Mouse (Mus musculus) thymus, postnatal 36 days (tissue): ENCODE data around the gene Slc10a7.

Experiments
- DNase-seq, 2 experiments: peaks; one replicate each; pipeline ENCODE4 v3.0.0; 2022; ENCODE audit warnings: mixed read lengths in 2 of 2

Gene Slc10a7

GRCm38 (mm10) chr8:78741965-78742364 lies 232.8 kb downstream of the Slc10a7 start:
- no peak for DNase-seq

- no peak for DNase-seq
These were observed 233.3 kb downstream of the Slc10a7 start for GRCm38 (mm10) chr8:78742453-78742852.

- no peak for DNase-seq
These were observed 237.9 kb downstream of the Slc10a7 start for GRCm38 (mm10) chr8:78747052-78747451.

- no peak for DNase-seq
These were observed 239.6 kb downstream of the Slc10a7 start for GRCm38 (mm10) chr8:78748701-78749100.

GRCm38 (mm10) chr8:78749861-78750825 lies 241.0 kb downstream of the Slc10a7 start:
- DNase-seq: no peak

GRCm38 (mm10) chr8:78751151-78751550 lies 242.0 kb downstream of the Slc10a7 start:
- DNase-seq: no peak

GRCm38 (mm10) chr8:78754986-78755385 lies 245.8 kb downstream of the Slc10a7 start:
- DNase-seq: no peak

GRCm38 (mm10) chr8:78759139-78759538 lies 250.0 kb downstream of the Slc10a7 start:
- DNase-seq: no peak

GRCm38 (mm10) chr8:78764976-78765375 lies 255.8 kb downstream of the Slc10a7 start:
- DNase-seq: no peak

GRCm38 (mm10) chr8:78765556-78765955 lies 256.4 kb downstream of the Slc10a7 start:
- DNase-seq: no peak

- DNase-seq: no peak
These were observed 261.4 kb downstream of the Slc10a7 start for GRCm38 (mm10) chr8:78770584-78770983.

- no peak for DNase-seq
These were observed 262.1 kb downstream of the Slc10a7 start for GRCm38 (mm10) chr8:78771256-78771655.

- no peak for DNase-seq
These were observed 267.7 kb downstream of the Slc10a7 start for GRCm38 (mm10) chr8:78776816-78777215.
